Mouse (Mus musculus): ENCODE data around the gene Tamm41.

DNA sequence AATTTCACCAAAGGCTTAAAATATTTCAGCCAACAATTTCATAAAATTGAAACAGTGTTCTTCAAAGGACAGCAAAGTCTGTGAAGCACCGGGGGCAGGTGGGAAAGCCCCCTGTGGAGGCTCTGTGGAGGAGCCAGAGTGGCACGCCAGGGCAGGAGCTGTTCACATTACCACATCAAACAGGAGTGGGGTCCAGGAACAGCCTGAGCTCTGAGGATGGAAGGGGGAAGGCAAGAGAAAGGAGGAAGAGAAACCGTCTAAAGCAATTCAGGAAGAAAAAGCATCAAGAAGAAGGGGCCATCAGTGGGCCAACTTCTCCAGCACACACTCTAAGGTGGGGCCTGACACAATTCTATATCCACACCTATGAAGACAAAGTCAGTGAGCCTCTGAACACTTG, 31.6 kb downstream of the Tamm41 start:
- TF ChIP-seq CTCF (IDR thresholded peaks at IDR 0.05; ENCODE audit: borderline replicate concordance, insufficient read depth, low read length) (no peak), POLR2A (IDR thresholded peaks at IDR 0.05; ENCODE audit: low read depth, low read length) (no peak)
